Mouse (Mus musculus): ENCODE measurements around the gene 3110009E18Rik.
A peak's percentile ranks its signal among the peaks of the same experiment; 100 is the strongest.

3110009E18Rik gene

DNA sequence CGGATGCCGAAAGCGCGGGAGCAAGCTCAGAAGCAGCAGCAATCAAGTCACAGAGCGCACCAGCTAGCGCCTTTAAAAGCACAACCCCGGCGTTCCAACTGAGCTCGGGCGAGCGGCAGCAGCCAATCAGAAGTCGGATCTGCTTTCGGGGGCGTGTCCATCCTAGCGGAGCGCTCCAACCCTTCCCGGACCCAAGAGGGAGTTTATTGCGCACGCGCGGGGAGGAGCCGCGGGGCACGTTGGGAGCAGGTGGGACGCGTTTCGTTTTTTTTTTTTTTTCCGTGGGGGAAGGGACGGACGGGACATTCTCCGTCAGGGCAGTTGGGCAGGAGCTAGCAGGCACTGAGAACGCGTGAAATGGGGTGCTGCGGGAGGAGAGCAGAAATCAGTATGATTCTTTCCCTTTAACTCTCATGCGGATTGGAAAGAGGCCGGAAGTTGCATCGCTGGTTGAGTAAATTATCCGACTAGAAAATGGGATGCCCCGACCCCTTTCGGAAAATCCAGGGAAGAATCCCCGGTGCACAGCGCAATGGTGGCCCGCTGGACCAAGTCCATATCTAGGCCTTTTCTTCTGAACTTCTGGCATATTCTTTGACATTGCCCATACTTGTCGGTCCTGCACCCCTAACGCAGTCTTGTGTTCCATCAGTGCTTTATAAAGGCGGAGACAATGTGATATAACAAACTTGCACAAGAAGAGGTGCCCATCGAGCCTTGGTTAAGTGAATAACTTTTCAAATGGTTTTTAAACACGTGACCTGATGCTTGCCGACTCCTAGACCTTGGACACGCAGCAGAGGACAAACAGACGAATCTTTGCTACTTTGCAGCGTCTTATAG, at the start of gene 3110009E18Rik, which contains the start of gene Dbi:
Gene 3110009E18Rik (plus strand): TSS at position 219 of the 843 bp plus-strand sequence.
Gene Dbi (minus strand): TSS at position 110 of the 843 bp plus-strand sequence.
- peak; percentile 90 for DNase-seq (ENCODE audit: low spot score)

DNA sequence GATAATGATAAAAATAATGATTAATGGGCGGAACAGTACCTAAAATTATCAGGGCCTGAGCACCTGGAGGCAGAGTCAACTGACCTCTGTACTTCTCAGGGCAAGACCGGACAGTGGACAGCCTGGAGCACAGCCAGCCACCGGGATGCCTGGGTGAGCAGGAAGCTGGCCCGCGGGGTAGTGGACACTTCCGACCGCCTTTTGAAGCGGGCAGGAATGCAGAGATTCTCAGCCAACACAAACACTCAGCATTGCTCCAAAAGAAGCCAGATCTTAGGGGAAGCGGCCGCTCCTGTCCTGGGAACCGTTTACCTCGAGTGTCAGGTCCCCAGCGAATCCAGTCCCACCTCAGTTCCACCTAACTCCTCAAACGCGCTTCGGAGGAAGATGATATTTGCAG, 48.1 kb upstream of the 3110009E18Rik start:
- DNase-seq (ENCODE audit: low spot score): no peak

- DNase-seq (ENCODE audit: low spot score): no peak
Measured at GRCm38 (mm10) chr1:120073519-120074306, 47.3 kb upstream of the 3110009E18Rik start, which contains the start of gene Tmem37. Gene Tmem37 (minus strand): TSS chr1:120074074.

GRCm38 (mm10) chr1:120074307-120074702, 46.7 kb upstream of the 3110009E18Rik start:
- no peak for DNase-seq (ENCODE audit: low spot score)

- DNase-seq (ENCODE audit: low spot score): no peak
Measured at GRCm38 (mm10) chr1:120074931-120075330, 46.1 kb upstream of the 3110009E18Rik start.

- DNase-seq (ENCODE audit: low spot score): no peak
Measured at GRCm38 (mm10) chr1:120075507-120075906, 45.5 kb upstream of the 3110009E18Rik start.

GRCm38 (mm10) chr1:120077746-120078410, 43.1 kb upstream of the 3110009E18Rik start:
- DNase-seq (ENCODE audit: low spot score): no peak

- no peak for DNase-seq (ENCODE audit: low spot score)
Measured at GRCm38 (mm10) chr1:120080632-120081031, 40.4 kb upstream of the 3110009E18Rik start.

DNA sequence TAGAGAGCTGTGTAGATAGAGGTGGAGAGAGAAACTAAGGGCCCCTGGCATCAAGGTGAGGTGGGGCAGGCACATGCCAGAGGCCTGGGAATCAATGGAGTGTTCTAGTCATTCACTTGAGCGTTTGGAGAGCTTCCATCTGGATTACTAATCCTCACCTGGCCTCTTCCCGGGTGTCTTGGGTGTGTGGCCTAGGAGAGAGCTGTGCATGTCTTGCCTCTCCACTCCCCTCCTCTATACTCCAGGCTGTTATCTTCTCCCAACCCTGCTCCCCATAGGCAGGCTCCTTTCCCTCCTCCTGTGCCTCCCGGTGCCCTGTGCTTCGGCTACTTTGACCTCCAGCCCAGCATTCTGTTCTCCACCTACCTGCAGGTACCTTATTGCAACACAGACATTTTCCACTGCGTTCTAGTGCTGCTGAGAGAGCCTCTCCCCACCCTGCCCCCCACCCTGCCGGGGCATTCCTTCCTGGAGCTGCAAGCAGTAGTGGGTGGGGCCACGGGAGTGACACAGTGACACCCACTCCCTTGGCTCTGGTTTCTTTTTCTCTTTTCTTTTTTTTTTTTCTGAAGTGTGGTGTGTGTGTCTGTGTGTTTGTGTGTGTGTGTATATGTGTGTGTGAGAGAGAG, 37.9 kb upstream of the 3110009E18Rik start:
- no peak for DNase-seq (ENCODE audit: low spot score)

GRCm38 (mm10) chr1:120083921-120084517, 37.0 kb upstream of the 3110009E18Rik start:
- no peak for DNase-seq (ENCODE audit: low spot score)

GRCm38 (mm10) chr1:120085696-120086095, 35.3 kb upstream of the 3110009E18Rik start:
- no peak for DNase-seq (ENCODE audit: low spot score)

- DNase-seq (ENCODE audit: low spot score): no peak
Measured at GRCm38 (mm10) chr1:120086644-120087043, 34.3 kb upstream of the 3110009E18Rik start.

- no peak for DNase-seq (ENCODE audit: low spot score)
Measured at GRCm38 (mm10) chr1:120089180-120089579, 31.8 kb upstream of the 3110009E18Rik start.

DNA sequence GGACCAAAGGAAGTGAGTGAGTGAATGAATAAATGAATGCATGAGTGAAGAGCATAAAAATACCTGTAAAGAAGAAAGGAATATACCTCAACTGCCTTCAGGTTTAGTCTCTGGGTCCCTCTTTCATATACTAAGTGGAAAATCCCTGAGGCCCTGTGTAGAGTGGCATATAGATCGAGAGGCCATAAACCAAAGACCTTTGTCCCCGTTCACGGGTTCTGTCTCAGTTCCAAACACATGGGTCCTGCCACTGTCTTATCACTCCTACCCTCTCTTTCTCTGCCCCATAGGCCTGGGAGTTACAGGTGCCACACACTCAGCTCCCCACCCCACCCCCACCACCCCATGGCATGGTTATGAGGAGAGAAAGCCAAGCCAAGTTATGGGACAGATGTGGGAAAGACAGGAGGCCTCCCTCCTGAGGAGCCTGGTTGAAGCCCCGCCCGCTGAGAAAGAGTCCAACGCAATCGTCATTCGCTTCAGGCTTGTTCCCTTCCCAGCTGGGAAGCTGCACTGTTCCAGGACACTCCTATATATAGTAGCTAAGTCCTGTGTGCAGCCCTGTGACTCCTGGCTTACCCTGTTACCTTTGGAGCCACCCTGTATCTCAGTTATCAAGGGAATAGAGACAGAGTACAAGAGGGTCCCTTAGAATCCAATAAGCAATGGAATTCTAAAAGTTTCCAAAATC, 30.0 kb upstream of the 3110009E18Rik start:
- DNase-seq (ENCODE audit: low spot score): no peak

DNA sequence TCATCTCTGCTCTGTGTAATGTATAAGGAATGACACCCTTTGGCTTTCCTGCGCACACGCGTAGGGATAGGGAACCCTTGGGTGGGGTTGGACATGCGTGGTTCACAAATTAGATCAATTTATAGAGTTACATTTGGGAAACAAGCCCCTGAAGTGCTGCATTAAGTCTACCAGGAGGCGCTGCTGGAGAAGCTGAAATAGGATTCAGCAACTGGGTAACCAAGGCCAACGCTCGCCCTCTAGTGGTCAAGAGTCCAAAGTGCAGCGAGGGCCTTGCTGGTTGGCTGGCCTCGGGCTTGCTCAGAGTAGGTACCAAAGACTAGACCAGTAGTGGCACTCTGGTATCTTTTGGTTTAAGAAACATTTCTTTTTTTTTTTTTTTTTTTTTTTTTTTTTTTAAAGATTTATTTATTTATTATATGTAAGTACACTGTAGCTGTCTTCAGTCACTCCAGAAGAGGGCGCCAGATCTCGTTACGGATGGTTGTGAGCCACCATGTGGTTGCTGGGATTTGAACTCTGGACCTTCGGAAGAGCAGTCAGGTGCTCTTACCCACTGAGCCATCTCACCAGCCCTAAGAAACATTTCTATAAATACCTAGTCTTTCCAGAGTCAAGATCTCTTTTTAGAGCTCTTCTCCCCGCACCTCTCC, 27.4 kb upstream of the 3110009E18Rik start:
- peak; percentile 79 for DNase-seq (ENCODE audit: low spot score)

DNA sequence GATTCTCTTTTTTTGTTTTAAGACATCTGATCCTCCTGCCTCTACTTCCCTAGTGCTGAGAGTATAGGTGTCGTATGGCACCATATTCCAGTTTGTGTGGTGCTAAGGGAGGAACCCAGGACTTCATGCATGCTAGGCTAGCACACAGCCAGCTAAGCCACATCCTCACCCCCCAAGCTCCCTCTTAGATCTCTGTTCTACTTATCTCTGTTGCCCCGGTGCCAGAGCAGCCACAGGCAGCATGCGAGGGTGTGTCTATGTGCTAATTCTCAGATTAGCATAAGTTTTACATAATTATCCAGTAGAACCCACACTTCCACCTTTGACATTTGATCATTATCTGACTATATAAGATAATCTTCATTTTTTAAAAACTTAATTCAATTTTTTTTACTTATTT, 26.1 kb upstream of the 3110009E18Rik start:
- no peak for DNase-seq (ENCODE audit: low spot score)

GRCm38 (mm10) chr1:120098327-120098726, 22.7 kb upstream of the 3110009E18Rik start:
- no peak for DNase-seq (ENCODE audit: low spot score)

DNA sequence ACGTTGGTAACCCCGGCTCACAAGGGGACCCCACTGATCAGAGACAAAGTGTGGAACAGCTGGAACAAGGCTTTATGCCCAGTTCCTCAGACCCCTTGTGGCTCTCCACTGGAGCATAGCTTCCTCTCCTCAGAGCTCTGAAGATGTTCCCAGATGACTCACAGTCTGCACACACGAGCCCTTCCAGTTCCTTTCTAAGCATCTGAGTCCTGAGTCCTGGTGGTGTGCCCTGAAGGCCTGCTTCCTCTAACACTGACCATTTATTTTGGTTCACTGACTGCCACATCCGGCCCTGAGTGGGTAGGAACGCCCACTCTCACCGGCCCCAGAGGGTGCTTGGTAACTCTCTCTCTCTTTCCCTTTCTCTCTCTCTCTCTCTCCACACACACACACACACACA, 21.5 kb upstream of the 3110009E18Rik start:
- DNase-seq (ENCODE audit: low spot score): no peak

- DNase-seq (ENCODE audit: low spot score): no peak
Measured at GRCm38 (mm10) chr1:120100456-120101226, 20.3 kb upstream of the 3110009E18Rik start.
